Comparison of ENCODE assay signal across 8 mouse cellular contexts in the genomic region with DNA sequence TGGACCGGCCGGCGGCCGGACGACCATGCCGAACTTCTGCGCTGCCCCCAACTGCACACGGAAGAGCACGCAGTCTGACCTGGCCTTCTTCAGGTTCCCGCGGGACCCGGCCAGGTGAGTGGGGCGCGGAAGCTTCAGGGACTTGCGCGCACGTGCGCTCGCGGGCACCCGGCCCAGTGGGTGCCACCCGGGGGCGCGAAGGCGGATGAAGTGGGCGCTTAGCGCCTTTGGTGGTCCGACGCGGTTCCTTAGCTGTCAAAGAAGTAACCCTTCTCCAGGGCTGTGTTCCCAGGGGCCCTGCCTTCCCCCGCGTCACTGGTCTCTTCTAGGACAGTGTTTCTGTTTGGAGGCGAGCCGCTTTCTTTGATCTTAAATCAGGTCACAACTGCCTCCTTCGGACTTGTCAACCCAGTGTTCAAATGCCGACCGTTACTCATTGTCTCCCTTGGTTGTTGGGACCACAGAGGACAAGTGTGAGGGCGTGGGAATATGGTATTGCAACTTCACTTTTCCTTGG. TPM values are rescaled to one million over a fixed set of nuclear protein-coding genes. Genes with fewer than 3 reads are reported as not detected.
DNase-seq lines count a peak whose midpoint lies in the region; ATAC-seq and TF ChIP-seq lines count a peak whose summit lies in the region.

No protein-coding gene starts in this region.

- H3K9me3 ChIP-seq in midbrain, embryonic 11.5 days (ENCODE audit: control insufficient read depth, low read length): no peaks in the 10 kb centered on the region
- H3K9me3 ChIP-seq in stomach, embryonic 15.5 days: no peaks in the 10 kb centered on the region

- no peaks in the 10 kb centered on the region for H3K27me3 ChIP-seq in midbrain, embryonic 11.5 days (ENCODE audit: control insufficient read depth, insufficient read depth, low read length)
- H3K27me3 ChIP-seq in stomach, embryonic 15.5 days (replicated peaks): no peaks in the 10 kb centered on the region

- intact Hi-C loops in gastrocnemius, postnatal 36 days (cut with DNase I): loop anchor here (2.0 kb wide), 1 partner anchor 47 kb away; a partner anchor contains a TSS
- intact Hi-C loops in left cerebral cortex, adult 2 months (cut with DNase I): loop anchor here (1.0 kb wide), 1 partner anchor 47 kb away; a partner anchor contains a TSS

- peak overlapping the region; percentile 61 for H3K4me2 ChIP-seq in midbrain, embryonic 11.5 days
- peak overlapping the region; percentile 69 for H3K4me2 ChIP-seq in stomach, embryonic 15.5 days

- no peaks in the 10 kb centered on the region for H3K36me3 ChIP-seq in midbrain, embryonic 11.5 days (ENCODE audit: control insufficient read depth, insufficient read depth, low read length)
- H3K36me3 ChIP-seq in stomach, embryonic 15.5 days: no peaks in the 10 kb centered on the region

- H3K4me1 ChIP-seq in midbrain, embryonic 11.5 days (ENCODE audit: control insufficient read depth, insufficient read depth, low read length): peaks cover 21% of the 10 kb centered on the region
- H3K4me1 ChIP-seq in stomach, embryonic 15.5 days: peaks cover 8% of the 10 kb centered on the region

- H3K4me3 ChIP-seq in left cerebral cortex, adult 2 months: peak overlapping the region; percentile 99
- peak overlapping the region; percentile 98 for H3K4me3 ChIP-seq in midbrain, embryonic 11.5 days (ENCODE audit: low read depth, low read length)
- H3K4me3 ChIP-seq in stomach, embryonic 15.5 days (replicated peaks): peak overlapping the region; percentile 99

- ATAC-seq in common myeloid progenitor, adult 5-6 weeks (replicated peaks; ENCODE audit: low read depth, poor library complexity, severe bottlenecking): peak; percentile 7; the same call in 1 of the 2 replicates
- ATAC-seq in midbrain, embryonic 11.5 days (ENCODE audit: low FRiP score): no peak; the same call in 1 of the 2 replicates
- ATAC-seq in stomach, embryonic 15.5 days (ENCODE audit: insufficient read depth, low FRiP score, low read depth): no peak; the same call in 1 of the 2 replicates

- TF ChIP-seq CTCF in left cerebral cortex, adult 2 months (IDR thresholded peaks at IDR 0.05): no peak

- peak overlapping the region; percentile 94 for H3K9ac ChIP-seq in midbrain, embryonic 11.5 days (ENCODE audit: low read length)
- peak overlapping the region; percentile 95 for H3K9ac ChIP-seq in stomach, embryonic 15.5 days

- under 1% methylated on average over 38 of the region's 38 CpGs for WGBS in midbrain, embryonic 11.5 days
- WGBS in stomach, embryonic 15.5 days: under 1% methylated on average over 38 of the region's 38 CpGs

- DNase-seq in adrenal gland, adult (ENCODE audit: inconsistent age in 2 of 2, low spot score in 1 of 2): peak; percentile 67 to 87
- no peak for DNase-seq in adrenal gland, postnatal 4 days (ENCODE audit: low spot score in 2 of 2)
- peak; percentile 71 for DNase-seq in Muller cell, postnatal 12 days (ENCODE audit: inconsistent ontology term)
- DNase-seq in gastrocnemius, postnatal 36 days: peak; percentile 5 to 34
- peak in 1 of 2 experiments; percentile 28 for DNase-seq in left cerebral cortex, adult 2 months (ENCODE audit: extremely low spot score in 1 of 2, low spot score in 2 of 2)
- DNase-seq in midbrain, embryonic 11.5 days (ENCODE audit: low spot score, missing footprints): peak; percentile 93

- H3K27ac ChIP-seq in left cerebral cortex, adult 2 months: peak overlapping the region; percentile 80
- H3K27ac ChIP-seq in midbrain, embryonic 11.5 days (ENCODE audit: low read depth, low read length): peak overlapping the region; percentile 67
- H3K27ac ChIP-seq in stomach, embryonic 15.5 days: peak overlapping the region; percentile 93

RNA-seq across cellular contexts. Expression of a gene that starts 0.5 kb away (rescaled TPM):
- 10 to 100 TPM; 68.3 to 76.5 TPM for total RNA-seq in adrenal gland, postnatal 4 days (2021)
- 95.8 and 101 TPM in 2 replicates for total RNA-seq in common myeloid progenitor, adult 5-6 weeks (2017)
- total RNA-seq in gastrocnemius, postnatal 36 days (2021): 100 to 1,000 TPM in 1 of 2 experiments, 10 to 100 TPM in 1; 97.7 to 113 TPM
- 10 to 100 TPM; 57.7 to 61.2 TPM for total RNA-seq in left cerebral cortex, adult 2 months (2021)
- polyA plus RNA-seq in midbrain, embryonic 11.5 days (2014; fragmentation: Nextera tagmentation; extraction: Ambion mirVana): 91.3 and 95.2 TPM in 2 replicates
- polyA plus RNA-seq in stomach, embryonic 15.5 days (2015; fragmentation: Nextera tagmentation; extraction: Ambion mirVana): 47.2 and 49.5 TPM in 2 replicates

RNA-seq across cellular contexts. Expression of a gene that starts 46.8 kb away (rescaled TPM):
- 10 to 100 TPM; 33.7 to 35.8 TPM for total RNA-seq in adrenal gland, postnatal 4 days (2021)
- 30.3 and 46.6 TPM in 2 replicates for total RNA-seq in common myeloid progenitor, adult 5-6 weeks (2017)
- 10 to 100 TPM; 16.0 to 16.5 TPM for total RNA-seq in gastrocnemius, postnatal 36 days (2021)
- total RNA-seq in left cerebral cortex, adult 2 months (2021): 10 to 100 TPM; 67.4 to 76.7 TPM
- 65.4 and 67.9 TPM in 2 replicates for polyA plus RNA-seq in midbrain, embryonic 11.5 days (2014; fragmentation: Nextera tagmentation; extraction: Ambion mirVana)
- polyA plus RNA-seq in stomach, embryonic 15.5 days (2015; fragmentation: Nextera tagmentation; extraction: Ambion mirVana): 17.6 and 19.4 TPM in 2 replicates

Comparison
In these comparisons a context has a peak if more than half of its experiments do, and no peak if none do; other contexts are left out.
1. DNase-seq: peak in adrenal gland, adult (2 of 2), Muller cell, postnatal 12 days (single experiment), gastrocnemius, postnatal 36 days (2 of 2) and midbrain, embryonic 11.5 days (single experiment); none in adrenal gland, postnatal 4 days (0 of 2).
2. Peak in every context shown above with its lines, with median percentiles within 50 percentile points of each other: H3K27ac ChIP-seq and H3K4me3 ChIP-seq.